Mouse (Mus musculus): ENCODE measurements at regions not wholly inside any gene's neighbourhood (a gene's known extent, or its start where the extent isn't known, plus 50 kb on each side); places are given as distances from the start of the nearest gene placed in this dataset.
A peak's percentile ranks its signal among the peaks of the same experiment; 100 is the strongest.

- Histone ChIP-seq H3K27ac (replicated peaks) (no peak overlapping the region), H3K36me3 (ENCODE audit: control insufficient read depth, insufficient read depth, low read length) (no peaks in the 10 kb centered on the region), H3K9ac (ENCODE audit: low read length) (no peak overlapping the region), H3K9me3 (ENCODE audit: control insufficient read depth, low read length) (no peaks in the 10 kb centered on the region), H3K27me3 (ENCODE audit: control insufficient read depth, insufficient read depth, low read length) (no peaks in the 10 kb centered on the region), H3K4me1 (replicated peaks; ENCODE audit: control insufficient read depth, insufficient read depth) (no peaks in the 10 kb centered on the region), H3K4me2 (replicated peaks; ENCODE audit: low read depth) (no peak overlapping the region), H3K4me3 (ENCODE audit: low read depth, low read length) (no peak overlapping the region)
- TF ChIP-seq EP300 (optimal IDR thresholded peaks at IDR 0.05) = no peak
- no peak for TF ChIP-seq CTCF (IDR thresholded peaks at IDR 0.05; ENCODE audit: low read depth)
- 79% methylated on average over 3 of the region's 3 CpGs for WGBS
- ATAC-seq (ENCODE audit: low FRiP score, low TSS enrichment) (no peak), DNase-seq (ENCODE audit: low spot score) (no peak)
Observed at GRCm38 (mm10) chr13:116535211-116535610, 225.7 kb upstream of the Isl1 start.

GRCm38 (mm10) chr13:116533163-116533562 lies 223.7 kb upstream of the Isl1 start:
- ATAC-seq (ENCODE audit: low FRiP score, low TSS enrichment) (no peak), DNase-seq (ENCODE audit: low spot score) (no peak)
- 80% methylated on average over 3 of the region's 3 CpGs for WGBS
- H3K9me3 ChIP-seq (ENCODE audit: control insufficient read depth, low read length) = no peaks in the 10 kb centered on the region
- no peak overlapping the region for H3K27ac ChIP-seq (replicated peaks)
- no peak for TF ChIP-seq EP300 (optimal IDR thresholded peaks at IDR 0.05)
- TF ChIP-seq CTCF (IDR thresholded peaks at IDR 0.05; ENCODE audit: low read depth) = no peak
- no peak overlapping the region for H3K4me3 ChIP-seq (ENCODE audit: low read depth, low read length)
- H3K4me1 ChIP-seq (replicated peaks; ENCODE audit: control insufficient read depth, insufficient read depth) = no peaks in the 10 kb centered on the region
- no peak overlapping the region for H3K9ac ChIP-seq (ENCODE audit: low read length)
- H3K36me3 ChIP-seq (ENCODE audit: control insufficient read depth, insufficient read depth, low read length) = no peaks in the 10 kb centered on the region
- no peak overlapping the region for H3K4me2 ChIP-seq (replicated peaks; ENCODE audit: low read depth)
- no peaks in the 10 kb centered on the region for H3K27me3 ChIP-seq (ENCODE audit: control insufficient read depth, insufficient read depth, low read length)

DNA sequence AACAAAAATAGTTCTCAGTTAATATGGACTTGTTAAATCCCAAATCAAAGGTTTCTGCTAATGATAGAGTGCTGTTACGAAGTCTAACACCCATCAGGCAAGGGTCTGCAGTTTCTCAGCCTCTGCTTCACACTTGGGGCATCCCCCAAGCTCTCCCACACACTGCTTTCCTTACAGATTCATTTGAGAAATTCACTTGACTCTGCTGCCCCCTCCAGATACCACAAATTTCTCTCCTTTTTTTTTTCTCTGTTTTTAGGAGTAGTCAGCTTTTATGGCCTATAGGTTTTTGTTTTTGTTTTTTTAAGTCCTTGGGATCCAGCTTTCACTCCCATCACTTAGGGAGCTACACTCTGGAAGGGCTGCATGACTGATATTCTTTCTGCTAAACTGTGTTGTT lies 218.8 kb upstream of the Isl1 start:
- DNase-seq (ENCODE audit: low spot score) = no peak

GRCm38 (mm10) chr13:116527037-116527436 lies 217.5 kb upstream of the Isl1 start:
- Histone ChIP-seq H3K36me3 (ENCODE audit: control insufficient read depth, insufficient read depth, low read length) (no peaks in the 10 kb centered on the region), H3K9me3 (ENCODE audit: control insufficient read depth, low read length) (no peaks in the 10 kb centered on the region), H3K4me2 (replicated peaks; ENCODE audit: low read depth) (no peak overlapping the region), H3K9ac (ENCODE audit: low read length) (no peak overlapping the region), H3K4me3 (ENCODE audit: low read depth, low read length) (no peak overlapping the region), H3K27me3 (ENCODE audit: control insufficient read depth, insufficient read depth, low read length) (no peaks in the 10 kb centered on the region), H3K4me1 (replicated peaks; ENCODE audit: control insufficient read depth, insufficient read depth) (no peaks in the 10 kb centered on the region), H3K27ac (replicated peaks) (no peak overlapping the region)
- TF ChIP-seq EP300 (optimal IDR thresholded peaks at IDR 0.05) (no peak), CTCF (IDR thresholded peaks at IDR 0.05; ENCODE audit: low read depth) (no peak)
- ATAC-seq (ENCODE audit: low FRiP score, low TSS enrichment) = no peak
- 65% methylated on average over 7 of the region's 7 CpGs for WGBS
- DNase-seq (ENCODE audit: low spot score) = no peak

More for the DNA sequence above, 218.8 kb upstream of the Isl1 start:
- Histone ChIP-seq H3K4me2 (replicated peaks; ENCODE audit: low read depth) (no peak overlapping the region), H3K4me3 (ENCODE audit: low read depth, low read length) (no peak overlapping the region), H3K36me3 (ENCODE audit: control insufficient read depth, insufficient read depth, low read length) (no peaks in the 10 kb centered on the region), H3K9ac (ENCODE audit: low read length) (no peak overlapping the region), H3K27ac (replicated peaks) (no peak overlapping the region), H3K4me1 (replicated peaks; ENCODE audit: control insufficient read depth, insufficient read depth) (no peaks in the 10 kb centered on the region), H3K9me3 (ENCODE audit: control insufficient read depth, low read length) (no peaks in the 10 kb centered on the region), H3K27me3 (ENCODE audit: control insufficient read depth, insufficient read depth, low read length) (no peaks in the 10 kb centered on the region)
- TF ChIP-seq EP300 (optimal IDR thresholded peaks at IDR 0.05) (no peak), CTCF (IDR thresholded peaks at IDR 0.05; ENCODE audit: low read depth) (peak; percentile 51)
- 42% methylated on average over 1 of the region's 1 CpGs for whole genome bisulfite sequencing
- ATAC-seq (ENCODE audit: low FRiP score, low TSS enrichment) = no peak

- ATAC-seq (ENCODE audit: low FRiP score, low TSS enrichment) (no peak), DNase-seq (ENCODE audit: low spot score) (no peak)
- Histone ChIP-seq H3K9me3 (ENCODE audit: control insufficient read depth, low read length) (no peaks in the 10 kb centered on the region), H3K4me1 (replicated peaks; ENCODE audit: control insufficient read depth, insufficient read depth) (no peaks in the 10 kb centered on the region), H3K27me3 (ENCODE audit: control insufficient read depth, insufficient read depth, low read length) (no peaks in the 10 kb centered on the region), H3K4me2 (replicated peaks; ENCODE audit: low read depth) (no peak overlapping the region), H3K36me3 (ENCODE audit: control insufficient read depth, insufficient read depth, low read length) (no peaks in the 10 kb centered on the region), H3K9ac (ENCODE audit: low read length) (no peak overlapping the region), H3K27ac (replicated peaks) (no peak overlapping the region), H3K4me3 (ENCODE audit: low read depth, low read length) (no peak overlapping the region)
- 26% methylated on average over 8 of the region's 8 CpGs for WGBS
- TF ChIP-seq CTCF (IDR thresholded peaks at IDR 0.05; ENCODE audit: low read depth) (no peak), EP300 (optimal IDR thresholded peaks at IDR 0.05) (no peak)
Observed at GRCm38 (mm10) chr13:116523713-116524303, 214.3 kb upstream of the Isl1 start.

DNA sequence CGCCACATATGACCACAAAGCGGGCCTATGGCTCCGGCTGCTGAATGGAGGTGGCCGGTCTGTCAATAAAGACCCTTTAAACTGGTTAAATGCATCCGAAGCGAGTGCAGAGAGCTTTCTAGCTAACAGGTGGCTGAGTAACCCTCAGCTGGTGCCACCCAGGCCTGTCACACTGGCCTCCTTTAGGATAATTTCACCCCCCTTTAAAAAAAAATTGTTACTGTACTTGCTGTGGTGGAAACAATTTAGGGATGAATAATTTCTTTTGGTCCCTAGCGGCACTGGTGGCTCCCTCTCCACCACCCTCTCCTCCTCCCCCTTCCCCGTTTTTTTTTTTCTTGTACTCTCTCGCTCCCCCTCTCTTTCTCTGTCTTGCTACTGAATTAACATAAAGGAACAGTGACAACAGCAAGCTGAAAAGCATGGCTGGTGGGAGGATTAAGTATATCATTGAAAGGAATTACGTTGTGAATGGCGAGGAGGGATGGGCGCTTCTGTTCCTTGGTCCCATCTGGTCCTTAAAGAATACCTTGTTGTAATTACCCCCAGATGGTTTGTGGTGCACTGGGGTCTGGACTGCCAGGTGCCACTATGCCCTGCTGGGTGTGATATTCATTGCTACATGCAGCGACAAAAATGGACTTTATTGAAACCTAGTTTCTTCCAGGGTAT lies 205.3 kb upstream of the Isl1 start:
- H3K4me2 ChIP-seq (replicated peaks; ENCODE audit: low read depth) = no peak overlapping the region
- no peaks in the 10 kb centered on the region for H3K27me3 ChIP-seq (ENCODE audit: control insufficient read depth, insufficient read depth, low read length)
- H3K9ac ChIP-seq (ENCODE audit: low read length) = no peak overlapping the region
- no peak for ATAC-seq (ENCODE audit: low FRiP score, low TSS enrichment)
- TF ChIP-seq EP300 (optimal IDR thresholded peaks at IDR 0.05) (no peak), CTCF (IDR thresholded peaks at IDR 0.05; ENCODE audit: low read depth) (no peak)
- DNase-seq (ENCODE audit: low spot score) = no peak
- no peaks in the 10 kb centered on the region for H3K4me1 ChIP-seq (replicated peaks; ENCODE audit: control insufficient read depth, insufficient read depth)
- H3K36me3 ChIP-seq (ENCODE audit: control insufficient read depth, insufficient read depth, low read length) = no peaks in the 10 kb centered on the region
- no peak overlapping the region for H3K27ac ChIP-seq (replicated peaks)
- H3K9me3 ChIP-seq (ENCODE audit: control insufficient read depth, low read length) = no peaks in the 10 kb centered on the region
- 35% methylated on average over 13 of the region's 13 CpGs for WGBS
- no peak overlapping the region for H3K4me3 ChIP-seq (ENCODE audit: low read depth, low read length)

Measured in stomach, postnatal 0 days (tissue).